Mouse (Mus musculus): ENCODE measurements around the gene Bbs7.

DNA sequence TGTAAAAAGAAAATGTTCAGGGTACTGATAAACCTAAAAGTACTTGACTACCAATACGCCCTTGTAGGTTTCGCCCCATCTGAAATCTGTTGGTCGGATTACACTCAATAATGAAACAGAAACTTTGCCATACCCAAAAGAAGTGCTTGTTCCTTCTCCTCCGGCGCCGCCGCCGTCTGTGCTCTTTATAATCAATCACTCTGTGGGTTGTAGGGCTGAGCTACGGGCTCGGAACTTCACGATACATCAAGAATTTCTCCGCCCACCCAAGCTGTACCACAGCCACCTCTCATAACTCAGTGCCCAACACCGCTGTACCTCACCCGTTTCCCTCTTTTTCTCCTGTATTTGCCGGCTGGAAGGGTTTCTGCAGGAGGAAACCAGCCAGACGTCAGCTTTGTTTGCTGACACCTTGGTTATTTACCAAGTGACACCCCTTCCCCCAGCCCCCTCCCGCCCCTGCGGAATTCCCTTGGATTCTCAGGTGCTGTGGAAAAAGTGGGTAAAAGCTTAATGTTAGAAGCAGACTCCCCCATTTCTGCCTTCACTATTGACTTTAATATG is 81.2 kb downstream of the Bbs7 start:
- TF ChIP-seq POLR2A (IDR thresholded peaks at IDR 0.05; ENCODE audit: low read depth, low read length) (no peak), CTCF (IDR thresholded peaks at IDR 0.05; ENCODE audit: extremely low read depth, insufficient read length, insufficient replicate concordance, low read depth, low read length) (no peak)
